ENCODE assay signal across 9 mouse cellular contexts in the genomic region with DNA sequence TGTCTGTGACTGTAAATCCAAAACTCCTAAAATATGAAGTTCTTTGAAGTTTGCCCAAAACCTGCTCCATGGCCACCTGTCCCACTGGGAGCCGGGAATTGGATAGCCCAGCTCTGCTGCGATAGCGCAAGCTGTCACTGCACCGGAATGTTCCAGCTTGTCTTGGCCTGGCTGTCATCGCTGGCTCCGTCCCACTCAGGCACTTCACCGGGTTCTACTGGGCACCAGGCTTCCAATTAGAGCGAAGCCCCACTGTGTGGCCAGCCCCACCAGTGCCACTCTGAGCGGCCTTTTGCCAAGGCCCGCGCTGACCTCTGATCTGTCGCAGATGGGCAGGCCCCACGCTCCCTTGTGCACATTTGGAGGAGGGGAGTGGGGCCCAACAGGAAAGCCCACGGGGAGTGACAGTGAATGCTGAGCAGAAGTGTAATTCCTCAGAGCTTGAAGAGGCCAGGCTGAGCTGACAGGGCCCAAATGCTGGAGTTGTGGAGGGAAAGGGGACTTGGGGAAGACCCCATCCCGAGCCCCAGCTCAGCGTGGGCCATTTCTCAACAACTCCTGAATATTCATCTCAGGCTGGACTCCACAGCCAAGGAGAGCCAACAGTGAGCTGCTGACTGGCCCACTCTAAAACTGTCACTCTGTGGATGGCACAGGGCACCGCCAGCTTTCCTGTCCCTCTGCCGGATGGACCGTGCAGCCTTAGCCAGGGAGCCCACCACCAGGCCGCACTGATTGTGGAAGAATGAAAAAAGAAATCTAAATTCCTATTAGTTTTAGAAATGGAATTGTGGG.
DNase-seq lines count a peak whose midpoint lies in the region; TF ChIP-seq lines count a peak whose summit lies in the region.
"Had no signal": no experiment of that assay in that cellular context is flagged by ENCODE, and none has a peak within 500 bp of the region (broad histone marks: within the 10 kb centered on the region; RNA-seq: fewer than 3 reads in every experiment).

No protein-coding gene starts in this region.

- TF ChIP-seq POLR2A in heart, adult 2 months (IDR thresholded peaks at IDR 0.05; ENCODE audit: insufficient read depth, low read depth, low read length), result no peak

- no peak for TF ChIP-seq CTCF in heart, adult 2 months (IDR thresholded peaks at IDR 0.05)

- 83% methylated on average over 20 of the region's 20 CpGs for WGBS in embryonic facial prominence, embryonic 10.5 days
- 62% methylated on average over 20 of the region's 20 CpGs for WGBS in heart, adult 2 months

- peak overlapping the region; percentile 75 for H3K27ac ChIP-seq in embryonic facial prominence, embryonic 10.5 days (replicated peaks)
- H3K27ac ChIP-seq in heart, adult 2 months, result peak overlapping the region; percentile 51
- H3K27ac ChIP-seq: liver, embryonic 14.5 days had no signal

- H3K27me3 ChIP-seq in embryonic facial prominence, embryonic 10.5 days (replicated peaks; ENCODE audit: low read depth, poor library complexity, severe bottlenecking), result 0 out of 2 replicates have a peak, but pooled peaks cover 8% of the 10 kb centered on the region
- no peaks in the 10 kb centered on the region for H3K27me3 ChIP-seq in heart, adult 2 months (ENCODE audit: control insufficient read depth, insufficient read depth, low read length)

- no peak for TF ChIP-seq EP300 in heart, adult 2 months (IDR thresholded peaks at IDR 0.05; ENCODE audit: insufficient read depth, low read depth, low read length)

- peaks cover 12% of the 10 kb centered on the region for H3K36me3 ChIP-seq in embryonic facial prominence, embryonic 10.5 days (replicated peaks)
- no peaks in the 10 kb centered on the region for H3K36me3 ChIP-seq in heart, adult 2 months (ENCODE audit: control insufficient read depth, insufficient read depth, low read length)

- H3K4me3 ChIP-seq in embryonic facial prominence, embryonic 10.5 days, result no peak overlapping the region
- no peak overlapping the region for H3K4me3 ChIP-seq in heart, adult 2 months

- no peaks in the 10 kb centered on the region for H3K79me2 ChIP-seq in heart, adult 2 months (replicated peaks; ENCODE audit: control insufficient read depth, insufficient read depth, low read length)

- peaks cover 43% of the 10 kb centered on the region for H3K4me1 ChIP-seq in embryonic facial prominence, embryonic 10.5 days
- peaks cover 8% of the 10 kb centered on the region for H3K4me1 ChIP-seq in heart, adult 2 months (ENCODE audit: control insufficient read depth, insufficient read depth, low read length)

- intact Hi-C loops in heart, adult 2 months (cut with DNase I), result no loop called here

- H3K9me3 ChIP-seq in embryonic facial prominence, embryonic 10.5 days, result peaks cover 4% of the 10 kb centered on the region; the same call in 1 of the 2 replicates

- H3K9ac ChIP-seq in heart, adult 2 months (ENCODE audit: low read depth, low read length), result no peak overlapping the region
- H3K9ac ChIP-seq: liver, embryonic 14.5 days had no signal

- peak; percentile 55 for DNase-seq in adrenal gland, postnatal 14 days
- no peak for DNase-seq in adrenal gland, adult (ENCODE audit: inconsistent age in 2 of 2, low spot score in 1 of 2)
- DNase-seq in embryonic facial prominence, embryonic 10.5 days (ENCODE audit: low spot score), result no peak
- DNase-seq in heart, adult 2 months, result peak; percentile 67 to 79
- DNase-seq in layer of hippocampus, postnatal 10 days (ENCODE audit: low spot score in 2 of 2), result peak; percentile 73 to 79
- peak; percentile 66 for DNase-seq in right cerebral cortex, postnatal 36 days (ENCODE audit: low spot score in 2 of 2)
- no peak for DNase-seq in urinary bladder, adult 2 months (ENCODE audit: low spot score)
- no peak for DNase-seq in kidney, postnatal 4 days

Comparison
In these comparisons a context has a peak if more than half of its experiments do, and no peak if none do; other contexts are left out.
1. DNase-seq: peak in adrenal gland, postnatal 14 days (single experiment), heart, adult 2 months (2 of 2), layer of hippocampus, postnatal 10 days (2 of 2) and right cerebral cortex, postnatal 36 days (2 of 2); none in adrenal gland, adult (0 of 2), embryonic facial prominence, embryonic 10.5 days (single experiment), urinary bladder, adult 2 months (single experiment) and kidney, postnatal 4 days (0 of 2).